Mouse (Mus musculus): ENCODE data around the gene Luc7l3.

GRCm38 (mm10) chr11:94328644-94329025 lies 6.8 kb upstream of the Luc7l3 start:
- TF ChIP-seq POLR2A (IDR thresholded peaks at IDR 0.05; ENCODE audit: control insufficient read depth, low read depth, low read length), result no peak
- no peak for TF ChIP-seq CTCF (IDR thresholded peaks at IDR 0.05; ENCODE audit: control insufficient read depth, insufficient read depth, insufficient replicate concordance, low read depth, low read length)

Data from testis, adult 2 months (tissue).